Mouse (Mus musculus) c-Kit-positive CD71-positive TER-119-negative erythroid progenitor cells, embryonic 14.5 days (primary cell): Measurements from ENCODE around the gene Nwd1.
"Not testable (repeated sequence)": the region's sequence is repeated elsewhere in the genome, so short reads cannot be mapped to it uniquely, and the experiment has no call there.

ENCODE experiments used
- DNase-seq: peaks from one replicate; pipeline ENCODE4 v3.0.0-alpha.2; 2013; ENCODE audit warnings: low read depth

Nwd1 gene

GRCm38 (mm10) chr8:72646060-72646767, at the start of gene Nwd1:
Gene Nwd1, plus strand, starts transcription at chr8:72646711.
- DNase-seq: no peak

- DNase-seq: no peak
Measured at GRCm38 (mm10) chr8:72642885-72643284, 3.6 kb upstream of the Nwd1 start.

GRCm38 (mm10) chr8:72644601-72645000, 1.9 kb upstream of the Nwd1 start:
- no peak for DNase-seq

- no peak for DNase-seq
Measured at GRCm38 (mm10) chr8:72646768-72647143, 245 bp downstream of the Nwd1 start.

GRCm38 (mm10) chr8:72650697-72651096, 4.2 kb downstream of the Nwd1 start:
- DNase-seq: no peak

GRCm38 (mm10) chr8:72654565-72655521, 8.3 kb downstream of the Nwd1 start:
- DNase-seq: no peak

- no peak for DNase-seq
Measured at GRCm38 (mm10) chr8:72655522-72655912, 9.0 kb downstream of the Nwd1 start.

- DNase-seq: no peak
Measured at GRCm38 (mm10) chr8:72659967-72660366, 13.5 kb downstream of the Nwd1 start.

- no peak for DNase-seq
Measured at GRCm38 (mm10) chr8:72664107-72664652, 17.7 kb downstream of the Nwd1 start.

GRCm38 (mm10) chr8:72664757-72665156, 18.2 kb downstream of the Nwd1 start:
- DNase-seq: peak; percentile 29

GRCm38 (mm10) chr8:72665405-72665804, 18.9 kb downstream of the Nwd1 start:
- peak; percentile 31 for DNase-seq

- DNase-seq: no peak
Measured at GRCm38 (mm10) chr8:72668925-72669324, 22.4 kb downstream of the Nwd1 start.

- DNase-seq: no peak
Measured at GRCm38 (mm10) chr8:72672802-72673201, 26.3 kb downstream of the Nwd1 start.

- DNase-seq: no peak
Measured at GRCm38 (mm10) chr8:72674184-72674583, 27.7 kb downstream of the Nwd1 start.

- DNase-seq: no peak
Measured at GRCm38 (mm10) chr8:72676436-72676835, 29.9 kb downstream of the Nwd1 start.

- not testable (repeated sequence) for DNase-seq
Measured at GRCm38 (mm10) chr8:72676844-72677243, 30.3 kb downstream of the Nwd1 start.

- DNase-seq: no peak
Measured at GRCm38 (mm10) chr8:72677331-72677730, 30.8 kb downstream of the Nwd1 start.

- peak; percentile 44 for DNase-seq
Measured at GRCm38 (mm10) chr8:72680133-72680532, 33.6 kb downstream of the Nwd1 start.

GRCm38 (mm10) chr8:72682051-72682687, 35.7 kb downstream of the Nwd1 start:
- DNase-seq: no peak

- no peak for DNase-seq
Measured at GRCm38 (mm10) chr8:72683010-72683521, 36.6 kb downstream of the Nwd1 start.

GRCm38 (mm10) chr8:72683572-72684099, 37.1 kb downstream of the Nwd1 start:
- DNase-seq: not testable (repeated sequence)
